Mouse (Mus musculus) sigmoid colon, adult 10 weeks (tissue): ENCODE results near the gene Tnip2. TPM values are rescaled to one million over a fixed set of nuclear protein-coding genes. Genes with fewer than 3 reads are reported as not detected.

Experiments
- polyA plus RNA-seq: library from polyadenylated mRNA; stranded (reverse); fragments of 350-450 nt; fragmentation: Illumina TruSeq; extraction: RNeasy Lipid Tissue Mini Kit (QIAGEN cat#74804); gene quantifications from one replicate; pipeline ENCODE4 v1.2.3, GENCODE M21; 2014; ENCODE audit warnings: low read depth, low replicate concordance

Gene Tnip2
- polyA plus RNA-seq = 11.1 TPM

DNA sequence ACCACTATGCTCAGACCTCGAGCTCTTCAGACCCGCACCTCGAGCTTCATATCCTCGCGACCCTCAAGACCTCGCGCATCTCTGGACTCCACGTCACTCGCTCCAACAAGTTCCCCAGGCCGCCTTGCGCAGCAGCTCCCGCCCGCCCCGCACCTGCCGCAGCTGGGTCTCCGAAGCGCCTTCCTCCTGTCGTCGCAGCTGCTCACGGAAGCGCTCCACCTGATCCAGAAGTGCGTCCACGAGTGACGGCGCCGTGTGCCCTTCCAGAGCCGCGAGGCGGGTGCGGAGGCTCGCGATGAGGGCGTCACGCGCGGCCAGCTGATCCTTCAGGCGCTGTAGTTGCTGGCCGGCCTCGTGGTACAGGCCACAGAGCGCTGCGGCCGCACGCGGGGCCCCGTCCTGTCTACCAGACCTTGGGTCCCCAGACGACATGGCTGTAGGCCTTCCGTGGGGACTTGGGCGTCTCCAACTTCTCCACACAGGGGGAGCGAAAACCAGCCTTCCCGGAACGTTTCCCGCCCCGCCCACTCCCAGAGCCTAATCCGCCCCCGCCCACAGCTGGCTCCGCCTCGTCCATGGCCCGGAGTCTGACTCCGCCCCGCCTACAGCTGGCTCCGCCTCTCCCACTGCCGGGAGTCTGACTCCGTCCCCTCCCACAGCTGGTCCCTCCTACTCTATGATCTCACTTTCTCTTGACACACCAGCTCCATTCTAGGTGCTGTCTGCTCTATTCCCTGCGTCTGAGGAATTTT is at the start of gene Tnip2:
Gene Tnip2 (minus strand): TSS at position 526 of the 752 bp plus-strand sequence.

DNA sequence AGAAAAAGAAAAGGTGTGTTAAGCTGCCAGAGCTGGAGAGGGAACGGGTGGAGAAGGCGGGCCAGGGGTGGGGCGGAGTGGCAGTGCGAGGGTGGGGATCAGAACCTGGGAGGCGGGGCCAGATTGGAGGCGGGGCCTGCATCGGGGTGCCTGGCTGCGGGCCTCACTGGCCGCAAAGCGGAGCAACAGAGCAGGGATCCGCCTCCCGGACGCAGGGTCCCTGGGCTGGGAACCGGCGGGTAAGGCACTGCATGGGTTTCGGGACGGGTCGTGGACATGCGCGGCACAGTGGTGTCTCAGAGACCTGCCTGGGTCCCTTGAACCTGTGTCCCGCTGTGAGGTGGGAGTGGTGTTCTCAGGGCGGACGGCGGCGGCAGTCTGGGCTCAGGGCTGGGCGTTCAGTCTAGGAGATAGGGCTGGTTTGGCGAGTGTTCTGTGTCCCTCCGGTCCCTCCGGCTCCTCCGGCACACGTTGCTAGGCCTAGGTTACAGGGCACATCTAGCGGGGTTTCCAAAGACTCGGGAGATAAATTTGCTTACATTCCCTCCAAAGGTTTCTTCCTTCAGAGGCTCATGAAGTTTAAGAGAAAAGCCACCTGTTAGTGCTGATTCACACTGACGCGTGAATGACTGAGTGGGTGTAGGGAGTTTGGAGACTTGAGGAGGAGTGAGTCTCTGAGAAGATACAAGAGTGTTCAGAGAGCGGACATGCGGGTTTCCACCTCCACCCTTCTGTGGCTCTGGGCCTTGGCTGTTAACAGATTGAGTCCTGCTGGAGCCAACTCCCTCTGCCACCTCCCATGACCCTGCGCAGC is 12.1 kb upstream of the Tnip2 start, which contains the start of gene Sh3bp2:
Gene Sh3bp2 (plus strand): TSS at position 176 of the 814 bp plus-strand sequence.

Other genes starting within 250 kb of the Tnip2 start
- gene Zfyve28, start 225.5 kb downstream of the Tnip2 start, polyA plus RNA-seq = not detected
- gene Cfap99, start 225.4 kb downstream of the Tnip2 start, polyA plus RNA-seq = not detected
- 125 TPM for gene Rnf4, start 177.7 kb downstream of the Tnip2 start, polyA plus RNA-seq
- gene Fam193a, start 144.1 kb downstream of the Tnip2 start, polyA plus RNA-seq = 23.4 TPM
- gene Sh3bp2, start 11.8 kb upstream of the Tnip2 start, polyA plus RNA-seq = 1.1 TPM
- gene Add1, start 59.7 kb upstream of the Tnip2 start, polyA plus RNA-seq = 177 TPM
- gene Mfsd10, start 123.2 kb upstream of the Tnip2 start, polyA plus RNA-seq = 1.2 TPM
- 19.7 TPM for gene Nop14, start 146.2 kb upstream of the Tnip2 start, polyA plus RNA-seq
- gene Grk4, start 146.4 kb upstream of the Tnip2 start, polyA plus RNA-seq = 8.1 TPM
- gene Htt, start 247.7 kb upstream of the Tnip2 start, polyA plus RNA-seq = 11.2 TPM